Mouse (Mus musculus) kidney, adult 2 months (tissue): ENCODE data around the gene Chd8. TPM values are rescaled to one million over a fixed set of nuclear protein-coding genes. Genes with fewer than 3 reads are reported as not detected.

ENCODE experiments used
- DNase-seq: peaks from one replicate; pipeline ENCODE4 v3.0.0; 2021
- H3K27ac ChIP-seq: fragments of 200-500 bp; 2 replicates; pipeline ENCODE4 v1.5.1; 2012; ENCODE audit warnings: low read depth, low read length, control low read depth, inconsistent platforms; ENCODE audit not compliant: insufficient read depth
- H3K27me3 ChIP-seq: fragments of 200-500 bp; replicated peaks from 2 replicates; pipeline ENCODE4 v1.6.1; 2012; ENCODE audit warnings: mild to moderate bottlenecking, moderate library complexity, low read length, inconsistent platforms; ENCODE audit not compliant: control insufficient read depth, insufficient read depth
- H3K36me3 ChIP-seq: fragments of 200-500 bp; 2 replicates; pipeline ENCODE4 v1.6.1; 2012; ENCODE audit warnings: mild to moderate bottlenecking, moderate library complexity, low read length, inconsistent platforms; ENCODE audit not compliant: control insufficient read depth, insufficient read depth
- H3K4me1 ChIP-seq: fragments of 200-500 bp; 2 replicates; pipeline ENCODE4 v1.6.1; 2011; ENCODE audit warnings: low read length; ENCODE audit not compliant: control insufficient read depth, insufficient read depth
- H3K4me3 ChIP-seq: fragments of 200-500 bp; 2 replicates; pipeline ENCODE4 v1.5.1; 2011; ENCODE audit warnings: mild to moderate bottlenecking, low read depth, low read length, control low read depth; ENCODE audit not compliant: insufficient read depth
- CTCF ChIP-seq: fragments of 200-500 bp; conservative IDR thresholded peaks from 2 replicates; pipeline ENCODE4 v1.5.1; 2011; ENCODE audit warnings: low read depth, mild to moderate bottlenecking, control low read depth, low read length, moderate library complexity, mixed read lengths; ENCODE audit not compliant: insufficient read depth, insufficient read length
- POLR2A ChIP-seq: fragments of 200-500 bp; IDR thresholded peaks from one replicate; pipeline ENCODE4 v1.6.1; 2011; ENCODE audit warnings: low read depth, low read length, control low read depth
- WGBS: fragments of 180-500 bp; shearing (Covaris S2); methylation state at CpG from one replicate; pipeline ENCODE4 v1.1.7; 2018; 5-methylcytosine and 5-hydroxymethylcytosine counted together
- polyA plus RNA-seq: library from polyadenylated mRNA; depleted of rRNA; stranded (reverse); fragments of >200 nt; gene quantifications from 2 replicates; pipeline ENCODE4 v1.2.3, GENCODE M21; 2012; rRNA removed

Chd8 gene
- polyA plus RNA-seq, 1 experiment = 20.6 TPM

DNA sequence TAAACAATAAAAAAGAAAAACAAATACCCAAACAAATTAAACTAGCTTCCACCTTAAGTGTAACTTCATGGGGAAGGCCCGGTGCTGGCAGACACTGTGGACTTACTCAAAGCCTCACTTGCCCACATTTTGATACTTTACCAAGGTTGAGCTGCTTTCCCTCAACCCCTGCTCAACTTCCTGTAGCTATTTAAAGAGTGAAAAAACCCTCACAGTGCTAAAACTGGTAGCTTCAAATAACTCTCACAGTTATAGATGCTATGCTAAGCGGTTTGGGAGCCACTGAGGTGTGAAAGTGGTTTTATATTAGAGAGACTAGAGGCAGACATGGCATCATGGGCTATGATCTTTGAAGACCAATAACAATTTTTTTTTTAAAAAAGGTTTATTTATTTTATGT, 91.0 kb downstream of the Chd8 start:
- 62% methylated on average over 2 of the region's 2 CpGs for WGBS
- peaks cover 13% of the 10 kb centered on the region for H3K36me3 ChIP-seq
- H3K27ac ChIP-seq = no peak overlapping the region
- H3K4me3 ChIP-seq = no peak overlapping the region
- TF ChIP-seq CTCF (no peak), POLR2A (no peak)
- DNase-seq = no peak
- H3K27me3 ChIP-seq = no peaks in the 10 kb centered on the region
- H3K4me1 ChIP-seq = no peaks in the 10 kb centered on the region

DNA sequence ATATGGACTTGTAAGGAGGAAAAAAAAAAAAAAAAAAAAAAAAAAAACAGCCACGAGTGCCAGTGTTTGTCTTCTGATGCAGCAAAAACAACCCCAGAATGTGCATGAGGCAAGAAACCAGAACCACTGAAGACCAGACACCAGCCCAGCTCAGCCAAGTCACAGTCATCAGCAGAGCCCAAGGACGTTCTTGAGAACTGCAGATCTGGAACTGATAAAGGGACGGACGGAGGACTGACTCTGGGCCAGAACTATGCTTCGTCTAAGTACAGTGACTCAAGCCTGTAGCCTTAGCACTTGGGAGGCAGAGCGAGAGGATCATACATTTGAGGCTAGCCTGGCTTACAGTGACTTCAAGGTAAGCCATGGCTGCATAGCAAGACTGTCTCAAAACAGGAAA, 96.7 kb downstream of the Chd8 start:
- no peak for DNase-seq
- Histone ChIP-seq H3K4me1 (no peaks in the 10 kb centered on the region), H3K4me3 (no peak overlapping the region), H3K27ac (no peak overlapping the region), H3K36me3 (peaks cover 6% of the 10 kb centered on the region), H3K27me3 (no peaks in the 10 kb centered on the region)
- TF ChIP-seq CTCF = no peak
- TF ChIP-seq POLR2A = no peak
- 76% methylated on average over 6 of the region's 6 CpGs for WGBS

GRCm38 (mm10) chr14:52155008-52155407, 102.6 kb downstream of the Chd8 start:
- no peak for TF ChIP-seq POLR2A
- TF ChIP-seq CTCF = no peak
- no peaks in the 10 kb centered on the region for H3K4me1 ChIP-seq
- no peak overlapping the region for H3K4me3 ChIP-seq
- WGBS = 91% methylated on average over 2 of the region's 2 CpGs
- no peak for DNase-seq
- H3K27me3 ChIP-seq = no peaks in the 10 kb centered on the region
- no peaks in the 10 kb centered on the region for H3K36me3 ChIP-seq
- no peak overlapping the region for H3K27ac ChIP-seq

- TF ChIP-seq CTCF (no peak), POLR2A (no peak)
- 68% methylated on average over 3 of the region's 3 CpGs for WGBS
- no peaks in the 10 kb centered on the region for H3K27me3 ChIP-seq
- H3K27ac ChIP-seq = no peak overlapping the region
- no peak for DNase-seq
- no peak overlapping the region for H3K4me3 ChIP-seq
- no peaks in the 10 kb centered on the region for H3K4me1 ChIP-seq
- H3K36me3 ChIP-seq = no peaks in the 10 kb centered on the region
These were observed 105.0 kb downstream of the Chd8 start for GRCm38 (mm10) chr14:52152613-52153012.

GRCm38 (mm10) chr14:52152179-52152578, 105.4 kb downstream of the Chd8 start:
- TF ChIP-seq POLR2A (no peak), CTCF (no peak)
- H3K4me3 ChIP-seq = no peak overlapping the region
- H3K27ac ChIP-seq = no peak overlapping the region
- no peaks in the 10 kb centered on the region for H3K4me1 ChIP-seq
- no peaks in the 10 kb centered on the region for H3K36me3 ChIP-seq
- H3K27me3 ChIP-seq = no peaks in the 10 kb centered on the region
- 48% methylated on average over 7 of the region's 7 CpGs for whole genome bisulfite sequencing
- DNase-seq = no peak

DNA sequence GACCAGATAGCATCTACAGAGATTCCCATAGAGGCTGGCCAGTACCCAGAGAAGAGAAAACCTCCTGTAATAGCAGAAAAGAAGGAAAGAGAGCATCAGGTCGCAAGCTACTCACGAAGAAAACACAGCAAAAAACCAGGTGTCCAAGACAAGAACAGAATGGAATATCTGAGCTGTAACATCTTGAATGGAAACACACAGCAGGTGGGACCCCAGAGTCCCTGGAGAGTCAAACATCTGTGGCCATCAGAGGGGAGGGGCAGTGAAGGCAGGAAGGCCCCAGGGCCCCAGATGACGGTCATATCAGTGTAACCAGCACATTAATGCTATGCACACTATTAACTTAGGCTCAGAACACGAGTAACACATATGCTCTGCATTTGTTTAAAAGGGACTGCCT, 107.7 kb downstream of the Chd8 start:
- H3K27ac ChIP-seq = no peak overlapping the region
- H3K4me3 ChIP-seq = no peak overlapping the region
- no peaks in the 10 kb centered on the region for H3K4me1 ChIP-seq
- TF ChIP-seq POLR2A (no peak), CTCF (no peak)
- H3K27me3 ChIP-seq = no peaks in the 10 kb centered on the region
- DNase-seq = no peak
- WGBS = 67% methylated on average over 4 of the region's 4 CpGs
- no peaks in the 10 kb centered on the region for H3K36me3 ChIP-seq

Other genes starting within 250 kb of the Chd8 start
- 2.4 and 2.5 TPM in 2 replicates for gene Tmem253, start 242.1 kb downstream of the Chd8 start, polyA plus RNA-seq
- 43.2 and 61.8 TPM in 2 replicates for gene Zfp219, start 237.0 kb downstream of the Chd8 start, polyA plus RNA-seq
- not detected in 2 replicates for gene Olfr221, start 215.3 kb downstream of the Chd8 start, polyA plus RNA-seq
- gene Hnrnpc, start 153.8 kb downstream of the Chd8 start, polyA plus RNA-seq = 62.9 and 90.0 TPM in 2 replicates
- 2.5 and 2.9 TPM in 2 replicates for gene Rpgrip1, start 147.1 kb downstream of the Chd8 start, polyA plus RNA-seq
- gene Supt16, start 60.4 kb downstream of the Chd8 start, polyA plus RNA-seq = 7.1 and 10.2 TPM in 2 replicates
- 26.6 and 32.0 TPM in 2 replicates for gene Tox4, start 21.4 kb upstream of the Chd8 start, polyA plus RNA-seq
- gene Rab2b, start 21.8 kb upstream of the Chd8 start, polyA plus RNA-seq = 7.5 and 8.4 TPM in 2 replicates
- gene Mettl3, start 47.3 kb upstream of the Chd8 start, polyA plus RNA-seq = 16.0 and 23.5 TPM in 2 replicates
- 16.9 and 18.3 TPM in 2 replicates for gene Sall2, start 71.0 kb upstream of the Chd8 start, polyA plus RNA-seq
- gene Olfr1513, start 98.6 kb upstream of the Chd8 start, polyA plus RNA-seq = not detected in 2 replicates
- gene Olfr1512, start 121.4 kb upstream of the Chd8 start, polyA plus RNA-seq = not detected in 2 replicates
- not detected in 2 replicates for gene Olfr1511, start 139.6 kb upstream of the Chd8 start, polyA plus RNA-seq
- not detected in 2 replicates for gene Olfr1510, start 156.6 kb upstream of the Chd8 start, polyA plus RNA-seq
- not detected in 2 replicates for gene Olfr1509, start 185.2 kb upstream of the Chd8 start, polyA plus RNA-seq
- gene Olfr1508, start 209.7 kb upstream of the Chd8 start, polyA plus RNA-seq = not detected in 2 replicates
- not detected in 2 replicates for gene Olfr1507, start 238.0 kb upstream of the Chd8 start, polyA plus RNA-seq